Mouse (Mus musculus) thymus, postnatal 25 days (tissue): ENCODE data around the gene Olfr923.
"Not testable (repeated sequence)": the region's sequence is repeated elsewhere in the genome, so short reads cannot be mapped to it uniquely, and the experiment has no call there.

Source experiments
- DNase-seq: peaks from one replicate; pipeline ENCODE4 v3.0.0; 2022

Olfr923 gene

DNA sequence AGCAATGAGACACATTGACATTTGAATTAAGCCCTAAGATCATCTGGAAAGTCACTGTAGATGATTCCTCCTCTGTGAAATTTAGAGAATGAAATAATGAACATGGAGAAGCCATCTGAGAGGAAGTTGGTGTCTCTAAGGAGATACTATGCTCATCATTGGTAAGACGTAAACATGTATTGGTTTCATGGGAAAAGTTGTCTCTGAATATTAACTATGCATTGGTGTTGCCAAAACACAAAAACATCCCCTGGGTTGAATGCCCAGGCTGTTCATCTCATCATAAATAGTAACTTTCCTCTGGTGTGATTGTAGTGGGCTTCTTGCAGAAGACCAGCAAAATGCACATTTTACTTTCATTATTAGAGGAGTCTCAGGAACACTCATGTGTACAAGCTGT is at the start of gene Olfr923:
TSS of gene Olfr923 (plus strand) at position 301 of the 400 bp plus-strand sequence.
- DNase-seq, result no peak

DNA sequence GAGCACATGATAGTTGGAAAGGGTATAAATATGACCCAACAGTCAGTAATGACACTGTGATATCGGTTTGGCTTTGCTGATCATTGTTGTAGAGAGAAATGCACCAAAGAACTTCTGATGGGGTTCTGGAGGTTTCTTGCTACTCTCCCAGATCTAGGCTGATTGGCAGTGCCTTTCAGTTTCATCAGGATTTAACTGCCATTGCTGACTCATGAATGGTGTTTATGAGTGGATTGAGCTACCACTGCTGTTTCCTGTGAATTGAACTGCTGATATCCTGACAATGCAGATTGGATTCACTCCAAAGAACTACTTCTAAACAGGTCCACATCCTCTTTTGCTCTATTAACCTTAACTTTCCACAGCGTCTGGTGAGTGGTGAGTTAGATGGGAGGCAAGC is 33.7 kb upstream of the Olfr923 start:
- DNase-seq, result no peak

DNA sequence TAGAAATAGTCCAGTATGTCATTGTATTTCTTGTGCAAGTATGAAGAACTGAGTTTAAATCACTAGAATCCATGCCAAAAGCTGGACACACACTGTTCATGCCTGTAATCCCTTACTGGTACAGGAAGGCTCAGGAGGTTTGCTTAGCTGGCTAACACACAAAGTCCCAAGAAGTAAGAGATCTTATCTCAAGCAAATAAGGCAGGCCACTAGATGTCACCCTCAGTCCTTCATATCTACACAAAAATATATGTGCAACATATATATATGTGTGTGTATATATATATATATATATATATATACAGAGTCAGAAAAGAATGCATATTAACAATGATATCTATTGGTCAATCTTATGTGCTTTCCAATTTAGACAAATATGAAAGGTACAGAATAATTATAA is 20.6 kb upstream of the Olfr923 start:
- no peak for DNase-seq

DNA sequence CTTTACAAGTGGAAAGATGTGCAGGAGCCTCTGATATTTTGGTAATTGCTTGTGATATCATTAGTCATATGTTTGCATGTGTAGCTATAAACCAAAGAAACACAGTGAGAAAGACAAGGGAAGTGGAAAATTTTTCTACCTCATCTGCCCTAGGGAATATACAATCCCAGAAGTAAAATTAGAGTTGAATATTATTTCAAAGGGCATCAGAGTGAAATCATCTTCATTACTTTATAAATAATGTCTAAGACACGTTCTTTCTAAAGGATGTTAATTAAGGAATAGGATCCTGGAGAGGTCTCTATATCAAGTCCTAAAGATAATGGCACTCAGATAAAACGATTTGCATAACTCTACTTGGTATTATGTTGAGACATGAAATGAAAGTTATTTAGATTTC is 12.0 kb upstream of the Olfr923 start, which contains the start of gene Olfr922:
TSS of gene Olfr922 (plus strand) at position 301 of the 400 bp plus-strand sequence.
- no peak for DNase-seq

DNA sequence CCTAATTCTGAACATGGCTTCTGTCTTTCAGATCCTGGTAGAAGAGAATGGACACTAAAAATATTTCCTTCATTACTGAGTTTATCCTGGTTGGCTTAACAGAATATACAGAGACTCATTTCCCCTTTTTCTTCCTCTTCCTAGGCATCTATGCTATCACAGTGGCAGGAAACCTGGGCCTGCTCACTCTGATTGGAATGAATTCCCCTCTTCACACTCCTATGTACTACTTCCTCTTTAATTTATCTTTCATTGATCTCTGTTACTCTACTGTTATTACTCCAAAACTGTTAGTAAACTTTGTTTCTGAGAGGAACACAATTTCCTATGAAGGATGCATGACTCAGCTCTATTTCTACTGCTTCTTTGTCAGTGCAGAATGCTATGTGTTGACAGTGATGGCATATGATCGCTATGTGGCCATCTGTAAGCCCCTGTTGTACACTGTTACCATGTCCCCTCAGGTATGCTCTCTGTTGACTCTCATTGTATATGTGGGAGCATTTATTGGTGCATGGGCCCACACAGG is 10.8 kb upstream of the Olfr923 start:
- DNase-seq, result no peak

- DNase-seq, result no peak
Measured at GRCm38 (mm10) chr9:38833027-38833426, 6.7 kb downstream of the Olfr923 start.

GRCm38 (mm10) chr9:38844149-38844548 is 17.8 kb downstream of the Olfr923 start, which contains the start of gene Olfr924:
Gene Olfr924 (plus strand): TSS chr9:38844449.
- no peak for DNase-seq

GRCm38 (mm10) chr9:38854760-38855159 is 28.4 kb downstream of the Olfr923 start, which contains the start of gene Olfr26:
Gene Olfr26 (plus strand): TSS chr9:38855060.
- no peak for DNase-seq

DNA sequence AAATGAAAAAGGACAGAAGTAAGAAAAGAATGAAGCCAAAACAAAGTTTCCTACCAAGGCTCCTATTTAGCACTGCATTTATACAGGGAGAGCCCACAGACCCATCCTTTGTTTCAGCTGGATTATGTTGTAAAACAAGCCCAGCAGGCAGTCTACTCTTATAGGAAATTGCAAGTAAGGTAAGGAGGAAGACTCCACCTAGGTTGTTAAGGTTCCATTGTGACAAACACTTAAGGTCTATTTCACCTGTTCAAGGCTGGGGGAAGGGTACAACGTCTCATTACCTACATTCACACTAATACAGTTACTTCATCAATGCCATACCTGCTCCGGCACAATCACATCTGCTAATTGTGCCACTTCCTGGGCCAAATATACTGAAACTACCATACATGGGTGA is 48.5 kb downstream of the Olfr923 start:
- DNase-seq, result not testable (repeated sequence)

GRCm38 (mm10) chr9:38876826-38877225 is 50.5 kb downstream of the Olfr923 start, which contains the start of gene Olfr926:
Gene Olfr926 (plus strand): TSS chr9:38877126.
- DNase-seq, result no peak
